Mouse (Mus musculus): ENCODE results near the gene Atf7ip2. TPM values are rescaled to one million over a fixed set of nuclear protein-coding genes. Genes with fewer than 3 reads are reported as not detected.

The Atf7ip2 gene
- total RNA-seq, 2 experiments from 2014 or later: 0.19 TPM; not detected in 1

- DNase-seq: peak in 1 of 2 experiments; percentile 13
- intact Hi-C loops (cut with DNase I): no loop called here
Measured at GRCm38 (mm10) chr16:10286513-10287268, 94.2 kb downstream of the Atf7ip2 start.

- DNase-seq: no peak
- intact Hi-C loops (cut with DNase I): no loop called here
Measured at GRCm38 (mm10) chr16:10288115-10288514, 95.6 kb downstream of the Atf7ip2 start.

- intact Hi-C loops (cut with DNase I): no loop called here
- peak; percentile 41 to 46 for DNase-seq
Measured at GRCm38 (mm10) chr16:10297696-10298644, 105.5 kb downstream of the Atf7ip2 start.

- intact Hi-C loops (cut with DNase I): no loop called here
- DNase-seq: peak in 1 of 2 experiments; percentile 14
Measured at GRCm38 (mm10) chr16:10299637-10300036, 107.1 kb downstream of the Atf7ip2 start.

- peak; percentile 8 to 19 for DNase-seq
- intact Hi-C loops (cut with DNase I): no loop called here
Measured at GRCm38 (mm10) chr16:10300231-10301186, 108.0 kb downstream of the Atf7ip2 start.

Small RNA genes within 50 kb of the gene (microRNA-seq; reads per million reads assigned to microRNA genes)
- gene Gm22932: 0 reads per million in 2 experiments

Other genes with a start within 250 kb of the Atf7ip2 start
- under 1 TPM; 0.12 to 0.17 TPM for gene Grin2a, start 197.2 kb upstream of the Atf7ip2 start, total RNA-seq (2021)
- gene Rpl39l, start 22.5 kb upstream of the Atf7ip2 start, total RNA-seq (2021): not detected
- 10 to 100 TPM; 42.5 to 46.4 TPM for gene Emp2, start 121.3 kb downstream of the Atf7ip2 start, total RNA-seq (2021)
- gene Tekt5, start 202.8 kb downstream of the Atf7ip2 start, total RNA-seq (2021): under 1 TPM in 1 of 2 experiments, not detected in 1; 0.22 TPM
- gene Nubp1, start 219.2 kb downstream of the Atf7ip2 start, total RNA-seq (2021): 10 to 100 TPM; 10.6 to 10.8 TPM

All from heart, postnatal 10 days (tissue).